Mouse (Mus musculus) MEL (cell line): ENCODE data around the gene Zfp950. TPM values are rescaled to one million over a fixed set of nuclear protein-coding genes. Genes with fewer than 3 reads are reported as not detected.

Source experiments
- DNase-seq: peaks from one replicate; pipeline ENCODE4 v3.0.0; 2011; ENCODE audit warnings: low read depth, low spot score
- H3K27ac ChIP-seq: 2 replicates; pipeline ENCODE4 v1.5.1; 2012; ENCODE audit warnings: low read depth, mild to moderate bottlenecking, control low read depth, low read length, moderate library complexity; ENCODE audit not compliant: control insufficient read depth
- H3K27me3 ChIP-seq, 2 experiments: fragments of 150-350 bp in 1 of 2; sonication (generic) in 1 of 2; 2 replicates each; pipeline ENCODE4 v1.6.1; 2012; ENCODE audit warnings: low read length in 2 of 2, mild to moderate bottlenecking in 2 of 2, improper control_type of control experiment in 1 of 2, moderate library complexity in 1 of 2; ENCODE audit not compliant: insufficient read depth in 2 of 2, control insufficient read depth in 1 of 2
- H3K36me3 ChIP-seq, 2 experiments: 2 replicates each; pipeline ENCODE4 v1.6.1; 2012 to 2014; ENCODE audit warnings: low read length in 2 of 2, improper control_type of control experiment in 1 of 2, inconsistent platforms in 1 of 2, mild to moderate bottlenecking in 1 of 2; ENCODE audit not compliant: insufficient read depth in 2 of 2, control insufficient read depth in 1 of 2
- H3K4me1 ChIP-seq, 2 experiments: fragments of 150-350 bp in 1 of 2; sonication (generic) in 1 of 2; 2 replicates each; pipeline ENCODE4 v1.6.1; 2012; ENCODE audit warnings: low read length in 2 of 2, improper control_type of control experiment in 1 of 2, mild to moderate bottlenecking in 1 of 2; ENCODE audit not compliant: insufficient read depth in 2 of 2, control insufficient read depth in 1 of 2
- H3K4me3 ChIP-seq, 2 experiments: fragments of 150-350 bp in 1 of 2; sonication (generic) in 1 of 2; 2 replicates each; pipeline ENCODE4 v1.5.1; 2012; ENCODE audit warnings: low read depth in 2 of 2, low read length in 2 of 2, mild to moderate bottlenecking in 2 of 2, moderate library complexity in 2 of 2, control low read depth in 1 of 2, improper control_type of control experiment in 1 of 2; ENCODE audit not compliant: control insufficient read depth in 1 of 2, insufficient read depth in 1 of 2
- H3K79me2 ChIP-seq: 2 replicates; pipeline ENCODE4 v1.6.1; 2012; ENCODE audit warnings: mild to moderate bottlenecking, low read length, moderate library complexity; ENCODE audit not compliant: control insufficient read depth, poor library complexity, insufficient read depth
- H3K9ac ChIP-seq: 2 replicates; pipeline ENCODE4 v1.6.1; 2012; ENCODE audit warnings: low read depth, mild to moderate bottlenecking, control low read depth, low read length, moderate library complexity; ENCODE audit not compliant: control insufficient read depth, poor library complexity, severe bottlenecking
- H3K9me3 ChIP-seq: fragments of 150-350 bp; sonication (generic); replicated peaks from 2 replicates; pipeline ENCODE4 v1.6.1; 2012; ENCODE audit warnings: mild to moderate bottlenecking, low read length, improper control_type of control experiment, moderate library complexity; ENCODE audit not compliant: insufficient read depth
- CHD1 ChIP-seq: IDR thresholded peaks from 2 replicates; pipeline ENCODE4 v1.6.1; 2012; ENCODE audit warnings: low read depth, mild to moderate bottlenecking, inconsistent platforms, low read length, improper control_type of control experiment
- CHD2 ChIP-seq: IDR thresholded peaks from 2 replicates; pipeline ENCODE4 v1.6.1; 2011; ENCODE audit warnings: low read length, improper control_type of control experiment
- CTCF ChIP-seq, 3 experiments: IDR thresholded peaks in 2 of 3; conservative IDR thresholded peaks in 1 of 3; 2 replicates each; pipeline ENCODE4 v1.5.1; 2011 to 2012; ENCODE audit warnings: low read length in 3 of 3, low read depth in 2 of 3, mild to moderate bottlenecking in 2 of 3, improper control_type of control experiment in 1 of 3, inconsistent platforms in 1 of 3, mixed read lengths in 1 of 3, moderate library complexity in 1 of 3; ENCODE audit not compliant: control insufficient read depth in 1 of 3, insufficient read depth in 1 of 3, poor library complexity in 1 of 3, severe bottlenecking in 1 of 3
- EP300 ChIP-seq, 2 experiments: IDR thresholded peaks; 2 replicates each; pipeline ENCODE4 v1.6.1; 2011; ENCODE audit warnings: improper control_type of control experiment in 2 of 2, low read length in 2 of 2, low read depth in 1 of 2, mild to moderate bottlenecking in 1 of 2
- ETS1 ChIP-seq: IDR thresholded peaks from 2 replicates; pipeline ENCODE4 v1.6.1; 2012; ENCODE audit warnings: low read depth, mild to moderate bottlenecking, inconsistent platforms, low read length, improper control_type of control experiment, moderate library complexity
- GATA1 ChIP-seq: IDR thresholded peaks from 2 replicates; pipeline ENCODE4 v1.6.1; 2011; ENCODE audit warnings: low read depth, low read length, improper control_type of control experiment
- JUND ChIP-seq: IDR thresholded peaks from 2 replicates; pipeline ENCODE4 v1.6.1; 2011; ENCODE audit warnings: low read depth, mild to moderate bottlenecking, improper control_type of control experiment, low read length
- MAX ChIP-seq: IDR thresholded peaks from 2 replicates; pipeline ENCODE4 v1.6.1; 2011; ENCODE audit warnings: low read length, improper control_type of control experiment
- NRF1 ChIP-seq: IDR thresholded peaks from 2 replicates; pipeline ENCODE4 v1.6.1; 2014; ENCODE audit warnings: low read depth, mild to moderate bottlenecking, inconsistent platforms, low read length, improper control_type of control experiment, moderate library complexity; ENCODE audit not compliant: poor library complexity, insufficient read depth, severe bottlenecking
- POLR2A ChIP-seq, 2 experiments: IDR thresholded peaks; 2 replicates each; pipeline ENCODE4 v1.6.1; 2011 to 2012; ENCODE audit warnings: low read length in 2 of 2, mild to moderate bottlenecking in 2 of 2, control low read depth in 1 of 2, improper control_type of control experiment in 1 of 2, low read depth in 1 of 2, moderate library complexity in 1 of 2; ENCODE audit not compliant: control insufficient read depth in 1 of 2, insufficient read depth in 1 of 2, poor library complexity in 1 of 2
- POLR2AphosphoS2 ChIP-seq: IDR thresholded peaks from 2 replicates; pipeline ENCODE4 v1.6.1; 2011; ENCODE audit warnings: low read length, improper control_type of control experiment
- RCOR1 ChIP-seq: IDR thresholded peaks from 2 replicates; pipeline ENCODE4 v1.6.1; 2012; ENCODE audit warnings: low read depth, mild to moderate bottlenecking, inconsistent platforms, low read length, improper control_type of control experiment
- SIN3A ChIP-seq: IDR thresholded peaks from 2 replicates; pipeline ENCODE4 v1.6.1; 2012; ENCODE audit warnings: low read length, improper control_type of control experiment, inconsistent platforms
- TAL1 ChIP-seq: IDR thresholded peaks from 2 replicates; pipeline ENCODE4 v1.6.1; 2012; ENCODE audit warnings: mild to moderate bottlenecking, inconsistent platforms, low read length, moderate library complexity, mixed read lengths
- TCF12 ChIP-seq: IDR thresholded peaks from 2 replicates; pipeline ENCODE4 v1.6.1; 2014; ENCODE audit warnings: low read depth, mild to moderate bottlenecking, inconsistent platforms, low read length, improper control_type of control experiment, moderate library complexity
- UBTF ChIP-seq: IDR thresholded peaks from 2 replicates; pipeline ENCODE4 v1.6.1; 2012; ENCODE audit warnings: low read depth, mild to moderate bottlenecking, inconsistent platforms, low read length, improper control_type of control experiment, moderate library complexity, borderline replicate concordance; ENCODE audit not compliant: insufficient read depth
- ZMIZ1 ChIP-seq: IDR thresholded peaks from 2 replicates; pipeline ENCODE4 v1.6.1; 2012; ENCODE audit warnings: low read depth, mild to moderate bottlenecking, inconsistent platforms, low read length, improper control_type of control experiment, moderate library complexity
- polyA plus RNA-seq, 2 experiments: library from polyadenylated mRNA; stranded (reverse) in 1 of 2; unstranded in 1 of 2; fragments of >175 nt in 1 of 2; fragments of >200 nt in 1 of 2; gene quantifications; 2 replicates each; pipeline versions ENCODE4 v1.2.1 to v1.2.4; 2012; ENCODE audit warnings: low replicate concordance in 2 of 2, low read depth in 1 of 2; ENCODE audit not compliant: insufficient read length in 2 of 2, insufficient read depth in 1 of 2, missing spikeins in 1 of 2
- total RNA-seq: library from RNA; depleted of rRNA; stranded (reverse); fragments of 300-350 nt; gene quantifications from 2 replicates; pipeline ENCODE4 v1.2.3, GENCODE M21; 2012

Gene Zfp950
- total and polyA plus RNA-seq, 3 experiments = 5.4 to 113 (median 12.1) TPM

GRCm38 (mm10) chr19:61078622-61079021, 62.0 kb downstream of the Zfp950 start:
- Histone ChIP-seq H3K79me2 (no peaks in the 10 kb centered on the region), H3K27ac (no peak overlapping the region), H3K9me3 (no peaks in the 10 kb centered on the region), H3K27me3 (no peaks in the 10 kb centered on the region), H3K4me3 (no peak overlapping the region), H3K9ac (no peak overlapping the region), H3K36me3 (peaks cover 0 to 13% of the 10 kb centered on the region in 2 experiments; a peak in 2 of 4 replicates), H3K4me1 (peaks cover 0 to 16% of the 10 kb centered on the region in 2 experiments; a peak in 2 of 4 replicates)
- TF ChIP-seq TAL1 (peak; percentile 98), ETS1 (peak; percentile 82), SIN3A (peak; percentile 53), RCOR1 (peak; percentile 81), TCF12 (peak; percentile 97), ZMIZ1 (no peak), POLR2AphosphoS2 (no peak), NRF1 (no peak), EP300 (IDR thresholded peaks at IDR 0.05; ENCODE audit: low read depth in 1 of 2, low read length in 2 of 2) (peak; percentile 94), MAX (no peak), GATA1 (peak; percentile 95)
- peak; percentile 83 for DNase-seq

- Histone ChIP-seq H3K27me3 (no peaks in the 10 kb centered on the region), H3K4me3 (no peak overlapping the region), H3K36me3 (no peaks in the 10 kb centered on the region), H3K9ac (no peak overlapping the region), H3K9me3 (no peaks in the 10 kb centered on the region), H3K4me1 (no peaks in the 10 kb centered on the region), H3K27ac (no peak overlapping the region), H3K79me2 (no peaks in the 10 kb centered on the region)
- DNase-seq = no peak
- no peak for TF ChIP-seq RCOR1
- no peak for TF ChIP-seq CTCF (IDR thresholded peaks at IDR 0.05 in 2 of 3, conservative IDR thresholded peaks at IDR 0.05 in 1 of 3; ENCODE audit: control insufficient read depth in 1 of 3, insufficient read depth in 1 of 3, low read depth in 2 of 3, low read length in 3 of 3, poor library complexity in 1 of 3, severe bottlenecking in 1 of 3)
- TF ChIP-seq GATA1 = no peak
- no peak for TF ChIP-seq CHD2
These were observed 75.6 kb downstream of the Zfp950 start for GRCm38 (mm10) chr19:61065011-61065410.

DNA sequence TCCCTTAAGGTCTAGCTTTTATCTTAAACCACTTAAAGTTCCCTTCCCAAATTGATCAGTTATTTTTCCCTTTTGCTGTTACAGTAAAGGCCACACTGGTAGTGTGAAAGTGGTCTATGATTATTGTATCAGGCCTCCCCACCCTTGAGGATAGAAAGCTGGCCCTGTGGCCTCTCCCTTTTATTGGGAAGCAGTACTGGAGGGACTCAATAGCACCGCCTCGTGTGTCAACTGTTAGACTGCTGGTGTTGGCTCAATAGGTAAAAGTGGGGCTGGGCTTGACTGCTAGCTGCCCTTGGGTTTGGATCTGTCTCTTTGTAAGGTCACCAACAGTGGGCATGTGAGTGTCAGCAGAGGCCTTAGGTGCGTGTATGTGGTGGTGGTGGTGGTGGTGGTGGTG, 76.3 kb downstream of the Zfp950 start:
- no peak overlapping the region for H3K4me3 ChIP-seq
- no peak overlapping the region for H3K9ac ChIP-seq
- no peak overlapping the region for H3K27ac ChIP-seq
- no peaks in the 10 kb centered on the region for H3K4me1 ChIP-seq
- H3K9me3 ChIP-seq = no peaks in the 10 kb centered on the region
- no peaks in the 10 kb centered on the region for H3K79me2 ChIP-seq
- no peaks in the 10 kb centered on the region for H3K27me3 ChIP-seq
- no peaks in the 10 kb centered on the region for H3K36me3 ChIP-seq
- TF ChIP-seq UBTF (no peak), CHD1 (no peak), POLR2A (IDR thresholded peaks at IDR 0.05; ENCODE audit: control insufficient read depth in 1 of 2, insufficient read depth in 1 of 2, low read depth in 1 of 2, low read length in 2 of 2, poor library complexity in 1 of 2) (no peak), GATA1 (0 out of 2 replicates have a peak, but pooled peaks have one; percentile 4), JUND (no peak), CHD2 (no peak)
- TF ChIP-seq, all 39 proteins: peak for 1
- no peak for DNase-seq
